Mouse (Mus musculus) liver, adult 2 months (tissue): ENCODE data around the gene Wap.

ENCODE experiments used
- CTCF ChIP-seq: fragments of 200-500 bp; IDR thresholded peaks from 2 replicates; pipeline ENCODE4 v1.5.1; 2011; ENCODE audit warnings: low read depth, low read length, control low read depth
- POLR2A ChIP-seq: fragments of 200-500 bp; IDR thresholded peaks from 2 replicates; pipeline ENCODE4 v1.6.1; 2011; ENCODE audit warnings: low read length, control low read depth; ENCODE audit not compliant: insufficient read depth; ENCODE audit errors: extremely low read depth

DNA sequence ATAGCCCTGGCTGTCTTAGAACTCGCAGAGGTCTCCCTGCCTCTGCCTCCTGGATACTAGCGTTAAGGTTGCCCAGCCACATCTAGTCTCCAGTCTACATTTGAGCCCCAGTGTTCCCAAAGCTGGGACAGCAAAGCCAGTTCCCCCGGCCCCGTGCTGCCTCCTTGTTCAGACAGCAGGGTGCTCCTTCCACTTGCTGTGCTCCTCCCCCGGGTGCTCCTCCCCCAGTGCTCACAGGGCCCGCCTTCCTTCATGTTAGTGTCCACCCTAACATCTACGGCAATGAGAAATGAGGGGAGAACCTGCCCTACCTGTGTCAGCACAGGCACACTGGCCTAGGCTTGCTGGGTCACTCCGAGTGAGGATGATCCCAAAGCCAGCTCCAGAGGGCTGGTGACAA lies 52.7 kb downstream of the Wap start:
- TF ChIP-seq CTCF (no peak), POLR2A (no peak)
